8 mouse cellular contexts compared by ENCODE assay signal in genomic region chr4:40843726-40844125, GRCm38 (mm10). TPM values are rescaled to one million over a fixed set of nuclear protein-coding genes. Genes with fewer than 3 reads are reported as not detected.
A peak's percentile ranks its signal among the peaks of the same experiment; 100 is the strongest.
DNase-seq lines count a peak whose midpoint lies in the region; ATAC-seq and TF ChIP-seq lines count a peak whose summit lies in the region.

No protein-coding gene starts in this region.

- peak overlapping the region; percentile 74 for H3K9ac ChIP-seq in heart, embryonic 13.5 days
- peak overlapping the region; percentile 25; the same call in 1 of the 2 replicates for H3K9ac ChIP-seq in liver, embryonic 12.5 days

- no peaks in the 10 kb centered on the region for H3K9me3 ChIP-seq in heart, embryonic 13.5 days
- H3K9me3 ChIP-seq in liver, embryonic 12.5 days (replicated peaks), result no peaks in the 10 kb centered on the region

- DNase-seq in kidney, adult 2 months, result peak; percentile 52
- DNase-seq in kidney, postnatal 14 days, result no peak
- no peak for DNase-seq in B cell, adult 2 months
- no peak for DNase-seq in right cerebral cortex, postnatal 10 days (ENCODE audit: low spot score in 2 of 2)
- DNase-seq in left cerebral cortex, postnatal 10 days (ENCODE audit: extremely low spot score in 1 of 2, low spot score in 2 of 2), result no peak

- WGBS in kidney, adult 2 months, result 34% methylated on average over 8 of the region's 8 CpGs
- WGBS in bone marrow, adult 2 months, result 69% methylated on average over 8 of the region's 8 CpGs
- 34% methylated on average over 8 of the region's 8 CpGs for WGBS in heart, embryonic 13.5 days
- WGBS in liver, embryonic 12.5 days (ENCODE audit: insufficient replicate concordance), result 75% methylated on average over 8 of the region's 8 CpGs

- H3K27me3 ChIP-seq in kidney, adult 2 months (replicated peaks; ENCODE audit: control insufficient read depth, insufficient read depth, low read length), result no peaks in the 10 kb centered on the region
- H3K27me3 ChIP-seq in heart, embryonic 13.5 days (replicated peaks), result no peaks in the 10 kb centered on the region
- H3K27me3 ChIP-seq in liver, embryonic 12.5 days (replicated peaks), result no peaks in the 10 kb centered on the region

- H3K36me3 ChIP-seq in kidney, adult 2 months (ENCODE audit: control insufficient read depth, insufficient read depth, low read length), result no peaks in the 10 kb centered on the region
- no peaks in the 10 kb centered on the region for H3K36me3 ChIP-seq in heart, embryonic 13.5 days
- H3K36me3 ChIP-seq in liver, embryonic 12.5 days, result peaks cover 49% of the 10 kb centered on the region

- intact Hi-C loops in left cerebral cortex, postnatal 10 days (cut with DNase I), result no loop called here

- peak overlapping the region; percentile 50 for H3K4me2 ChIP-seq in heart, embryonic 13.5 days
- H3K4me2 ChIP-seq in liver, embryonic 12.5 days, result no peak overlapping the region

- H3K4me3 ChIP-seq in kidney, adult 2 months (ENCODE audit: insufficient read depth, low read depth, low read length), result no peak overlapping the region
- no peak overlapping the region for H3K4me3 ChIP-seq in bone marrow, adult 2 months (replicated peaks; ENCODE audit: control insufficient read depth, low read depth, low read length)
- 0 out of 2 replicates have a peak overlapping the region, but pooled peaks have one; percentile 8 for H3K4me3 ChIP-seq in heart, embryonic 13.5 days
- H3K4me3 ChIP-seq in liver, embryonic 12.5 days, result no peak overlapping the region

- TF ChIP-seq CTCF in kidney, adult 2 months (conservative IDR thresholded peaks at IDR 0.05; ENCODE audit: insufficient read depth, insufficient read length, low read depth, low read length), result no peak
- TF ChIP-seq CTCF in bone marrow, adult 2 months (IDR thresholded peaks at IDR 0.05; ENCODE audit: control insufficient read depth, insufficient read depth, low read length), result no peak

- no peak for TF ChIP-seq POLR2A in kidney, adult 2 months (IDR thresholded peaks at IDR 0.05; ENCODE audit: low read depth, low read length)
- no peak for TF ChIP-seq POLR2A in bone marrow, adult 2 months (IDR thresholded peaks at IDR 0.05; ENCODE audit: borderline replicate concordance, control insufficient read depth, low read depth, low read length)

- H3K27ac ChIP-seq in kidney, adult 2 months (ENCODE audit: insufficient read depth, low read depth, low read length), result peak overlapping the region; percentile 74
- peak overlapping the region; percentile 44; the same call in 1 of the 2 replicates for H3K27ac ChIP-seq in bone marrow, adult 2 months (ENCODE audit: control insufficient read depth, insufficient read depth, low read depth, low read length, poor library complexity)
- peak overlapping the region; percentile 96 for H3K27ac ChIP-seq in heart, embryonic 13.5 days (replicated peaks)
- H3K27ac ChIP-seq in liver, embryonic 12.5 days, result peak overlapping the region; percentile 98

- H3K4me1 ChIP-seq in kidney, adult 2 months (ENCODE audit: control insufficient read depth, insufficient read depth, low read length), result peaks cover 53% of the 10 kb centered on the region
- peaks cover 23% of the 10 kb centered on the region for H3K4me1 ChIP-seq in bone marrow, adult 2 months (ENCODE audit: control insufficient read depth, insufficient read depth, low read length)
- H3K4me1 ChIP-seq in heart, embryonic 13.5 days, result peaks cover 99% of the 10 kb centered on the region
- peaks cover 86% of the 10 kb centered on the region for H3K4me1 ChIP-seq in liver, embryonic 12.5 days

- no peak for ATAC-seq in heart, embryonic 13.5 days (ENCODE audit: extremely low read depth, insufficient number of reproducible peaks, low FRiP score, low TSS enrichment)
- ATAC-seq in liver, embryonic 12.5 days, result no peak

RNA-seq across cellular contexts. Expression of gene B4galt1, which starts 10.1 kb away (rescaled TPM):
- polyA plus RNA-seq in kidney, adult 2 months (2012; rRNA removed), result 20.1 and 22.2 TPM in 2 replicates
- 32.2 and 44.4 TPM in 2 replicates for polyA plus RNA-seq in bone marrow, adult 2 months (2011; ENCODE audit: insufficient read depth, insufficient read length, low replicate concordance, missing spikeins)
- polyA plus RNA-seq in heart, embryonic 13.5 days (2015; fragmentation: Nextera tagmentation; extraction: Ambion mirVana), result 46.2 and 48.1 TPM in 2 replicates
- polyA plus RNA-seq in liver, embryonic 12.5 days (2016; fragmentation: Nextera tagmentation; extraction: Ambion mirVana), result 39.6 and 40.0 TPM in 2 replicates
- 1 to 10 TPM; 6.8 to 7.0 TPM for total RNA-seq in left cerebral cortex, postnatal 10 days (2021)

Comparison
In these comparisons a context has a peak if more than half of its experiments do, and no peak if none do; other contexts are left out.
1. H3K27ac ChIP-seq: peak in every context shown above with its lines; median percentile 98 in liver, embryonic 12.5 days; 96 in heart, embryonic 13.5 days; 74 in kidney, adult 2 months; 44 in bone marrow, adult 2 months.